Mouse (Mus musculus) thymus, adult 2 months (tissue): ENCODE results near the gene Prss32.

Experiments
- CTCF ChIP-seq: fragments of 200-500 bp; IDR thresholded peaks from 2 replicates; pipeline ENCODE4 v1.5.1; 2012; ENCODE audit warnings: mild to moderate bottlenecking, control low read depth, low read length, moderate library complexity, borderline replicate concordance; ENCODE audit not compliant: control insufficient read depth, poor library complexity, insufficient read depth; ENCODE audit errors: extremely low read depth
- POLR2A ChIP-seq: fragments of 200-500 bp; IDR thresholded peaks from 2 replicates; pipeline ENCODE4 v1.6.1; 2012; ENCODE audit warnings: mild to moderate bottlenecking, low read length, control low read depth, moderate library complexity; ENCODE audit not compliant: control insufficient read depth, poor library complexity, insufficient read depth; ENCODE audit errors: extremely low read depth

- TF ChIP-seq CTCF, result no peak
- no peak for TF ChIP-seq POLR2A
Measured at GRCm38 (mm10) chr17:23862926-23863325, 19.3 kb downstream of the Prss32 start.
